Mouse (Mus musculus) adrenal gland, postnatal 4 days (tissue): ENCODE data around the gene Gbp5. TPM values are rescaled to one million over a fixed set of nuclear protein-coding genes. Genes with fewer than 3 reads are reported as not detected.
"Not testable (repeated sequence)": the region's sequence is repeated elsewhere in the genome, so short reads cannot be mapped to it uniquely, and the experiment has no call there.

ENCODE experiments used
- DNase-seq, 2 experiments: peaks; one replicate each; pipeline ENCODE4 v3.0.0; 2021 to 2022; ENCODE audit warnings: low spot score in 2 of 2, mixed read lengths in 2 of 2
- total RNA-seq, 2 experiments: library from RNA; stranded (reverse); gene quantifications; 2 replicates each; pipeline ENCODE4 v1.2.3; 2021

The Gbp5 gene
- total RNA-seq, 2 experiments from 2014 or later = 1.9 to 2.5 TPM

DNA sequence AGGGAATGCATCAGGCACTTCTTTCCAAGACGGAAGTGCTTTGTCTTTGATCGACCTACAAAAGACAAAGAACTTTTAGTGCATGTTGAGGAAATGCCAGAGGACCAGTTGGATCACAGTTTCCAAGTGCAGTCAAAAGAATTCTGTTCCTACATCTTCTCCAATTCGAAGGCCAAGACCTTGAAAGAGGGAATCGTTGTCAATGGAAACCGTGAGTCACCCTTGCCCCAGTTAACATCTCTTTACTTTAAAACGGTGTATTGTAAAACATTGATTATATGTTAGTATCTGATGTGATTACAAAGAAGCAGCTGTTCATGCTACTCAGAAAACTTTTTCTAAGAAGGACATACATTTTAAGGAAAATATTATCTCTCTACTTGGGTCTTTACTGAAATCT is 47.6 kb downstream of the Gbp5 start:
- DNase-seq = no peak

DNA sequence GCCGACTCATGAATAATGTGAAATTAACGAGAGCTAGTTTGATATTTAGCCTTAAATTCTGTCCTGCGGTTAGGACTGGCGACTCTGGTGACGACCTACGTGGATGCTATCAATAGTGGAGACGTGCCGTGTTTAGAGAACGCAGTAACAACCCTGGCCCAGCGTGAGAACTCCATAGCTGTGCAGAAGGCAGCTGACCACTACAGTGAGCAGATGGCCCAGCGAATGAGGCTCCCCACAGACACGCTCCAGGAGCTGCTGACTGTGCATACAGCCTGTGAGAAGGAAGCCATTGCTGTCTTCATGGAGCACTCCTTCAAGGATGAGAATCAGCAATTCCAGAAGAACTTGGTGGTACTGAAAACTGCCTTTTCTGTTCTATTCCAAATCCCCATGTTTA is 49.0 kb downstream of the Gbp5 start:
- DNase-seq = not testable (repeated sequence)

DNA sequence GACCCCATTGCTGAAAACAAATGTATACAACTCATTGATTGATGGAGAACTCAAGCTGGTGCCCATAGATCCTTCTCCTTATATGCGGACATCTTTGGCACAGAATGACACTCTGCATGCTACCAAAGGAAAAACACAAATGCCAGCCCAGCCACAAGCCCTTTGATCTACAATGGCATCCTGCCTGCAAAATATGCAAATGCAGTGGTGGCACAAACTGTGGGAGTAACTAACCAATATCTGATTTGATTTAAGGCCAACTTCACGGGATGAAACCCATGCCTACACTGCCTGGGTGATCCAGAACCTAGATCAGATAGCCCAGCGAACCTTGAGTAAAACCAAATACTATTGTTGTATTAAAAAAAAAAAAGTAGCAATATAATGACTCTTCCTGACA is 52.9 kb downstream of the Gbp5 start:
- DNase-seq = no peak

DNA sequence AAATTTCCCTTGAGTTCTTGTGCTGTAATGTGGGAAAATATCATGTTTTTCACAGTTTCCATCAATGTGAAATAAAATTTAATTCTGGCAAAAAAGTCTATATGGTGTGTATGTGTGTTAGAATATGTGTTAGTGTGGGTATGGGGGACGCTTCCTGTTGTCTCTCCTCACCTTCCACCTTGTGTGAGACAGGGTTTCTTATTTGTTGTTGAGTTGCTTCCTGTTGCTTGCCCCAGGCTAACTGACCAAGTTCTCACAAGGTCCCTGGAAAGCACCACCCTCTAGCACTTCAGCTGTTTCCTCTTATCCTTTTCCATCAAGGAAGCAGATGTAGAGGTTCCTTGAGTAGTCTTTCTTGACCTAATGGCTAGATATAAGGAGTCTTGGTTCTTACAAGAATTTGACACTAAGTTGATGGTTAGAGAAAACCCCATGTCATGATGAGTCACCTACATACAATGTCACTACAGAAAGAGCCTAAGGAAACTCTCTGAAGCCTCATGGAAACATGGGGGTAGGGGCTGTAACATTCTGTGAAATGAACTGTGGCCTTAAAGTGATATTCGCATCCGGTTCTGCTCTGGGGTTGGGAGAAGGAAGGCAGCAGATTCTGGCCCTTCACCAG is 56.4 kb downstream of the Gbp5 start:
- DNase-seq = no peak

DNA sequence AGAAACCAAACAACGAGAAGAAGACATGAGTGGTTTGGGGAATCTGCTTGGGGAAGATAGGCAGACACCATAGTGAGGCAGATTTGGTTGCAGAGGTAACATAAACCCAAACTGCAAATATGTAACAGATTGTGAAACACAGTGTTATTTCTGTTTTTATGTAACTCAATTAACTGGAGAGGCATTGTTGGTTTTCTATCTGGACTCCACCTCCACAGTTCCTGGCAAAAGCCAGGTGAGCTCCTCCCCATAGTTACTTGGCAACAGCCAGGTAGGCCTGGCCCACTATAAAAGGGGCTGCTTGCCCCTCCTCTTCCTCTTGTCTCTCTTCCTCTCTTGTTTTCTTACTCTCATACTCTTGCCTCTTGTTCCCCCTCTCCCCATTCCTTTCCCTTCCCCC is 60.8 kb downstream of the Gbp5 start:
- DNase-seq = no peak

DNA sequence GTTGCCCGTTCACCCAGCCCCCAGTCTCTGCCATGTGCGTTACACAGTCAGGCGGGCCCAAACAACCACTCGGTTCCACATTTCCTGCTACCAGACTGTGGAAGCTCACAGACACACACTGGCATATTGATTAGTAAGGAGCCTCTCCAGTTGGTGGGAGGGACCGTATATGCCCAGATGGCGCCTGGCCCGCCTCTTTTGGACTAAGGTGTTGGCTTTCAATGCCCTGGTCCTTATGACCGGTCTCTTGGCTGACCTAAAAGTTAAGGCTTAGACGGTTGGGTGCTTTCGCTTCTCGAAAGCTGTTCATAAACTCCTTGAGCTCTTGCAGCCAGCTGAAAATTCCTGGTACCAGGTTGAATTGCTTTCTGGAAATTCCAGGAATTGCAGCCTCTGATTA is 61.8 kb downstream of the Gbp5 start:
- no peak for DNase-seq

DNA sequence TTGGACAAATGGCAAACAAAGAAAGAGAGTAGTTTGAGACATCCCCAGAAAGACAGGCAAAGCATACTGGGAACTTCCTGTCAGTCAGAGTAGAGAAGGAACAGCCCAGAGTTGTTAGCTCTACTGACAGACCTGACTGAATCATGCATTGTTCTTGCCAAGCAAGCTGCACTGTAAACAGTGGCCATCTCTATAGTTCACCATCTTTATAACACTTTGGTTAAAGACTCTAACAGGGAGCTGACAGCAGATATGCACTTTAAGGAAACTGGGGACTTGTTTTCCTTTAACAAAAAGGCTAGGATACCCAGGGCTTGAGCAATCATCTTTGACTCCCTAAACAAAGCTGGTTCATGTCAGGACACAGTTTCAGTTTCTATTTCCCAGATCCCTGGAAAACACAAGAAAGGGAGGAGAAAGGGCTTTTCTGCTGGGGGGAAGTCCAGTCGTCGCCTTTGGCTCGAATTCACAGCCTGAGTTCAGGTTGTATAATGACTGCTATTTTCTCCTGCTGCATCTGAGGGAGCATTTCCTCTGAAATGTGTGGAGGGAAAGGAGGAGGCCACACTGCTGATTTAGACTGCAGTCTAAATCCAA is 66.0 kb downstream of the Gbp5 start, which contains the start of gene Gbp3:
Gene Gbp3, plus strand, starts transcription at position 395 of the 597 bp plus-strand sequence.
- no peak for DNase-seq

DNA sequence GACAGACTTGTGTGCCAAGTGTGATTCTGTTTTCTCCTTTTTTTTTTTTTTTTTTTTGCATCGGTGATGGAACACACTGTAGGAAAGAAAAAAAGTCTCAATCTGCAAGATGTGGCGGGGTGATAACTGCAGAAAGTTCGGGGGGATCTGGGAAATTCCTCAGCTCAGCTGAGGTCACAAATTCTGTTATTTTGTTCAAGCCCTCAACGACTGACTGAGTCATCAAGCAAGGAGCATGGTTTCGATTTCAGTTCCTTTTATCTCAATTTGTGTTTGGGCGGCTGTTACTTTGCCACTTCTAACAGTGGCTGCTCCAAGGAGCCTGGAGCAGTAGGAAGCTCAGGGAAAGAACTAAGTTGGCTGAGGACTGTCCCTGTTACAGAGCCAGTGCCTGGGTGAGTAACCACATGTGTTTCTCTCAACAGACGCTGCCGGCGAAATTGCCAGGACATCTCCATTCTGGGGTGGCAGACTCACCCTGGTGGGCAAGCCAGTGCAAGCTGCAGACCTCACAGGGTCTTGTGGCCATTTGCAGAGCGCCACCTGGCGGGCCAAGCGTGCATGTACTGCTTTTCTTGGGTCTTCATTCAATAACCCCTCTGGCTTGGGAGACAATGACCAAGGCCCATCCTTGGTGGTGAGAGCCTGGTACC is 66.6 kb downstream of the Gbp5 start:
- DNase-seq = peak; percentile 63 to 77

DNA sequence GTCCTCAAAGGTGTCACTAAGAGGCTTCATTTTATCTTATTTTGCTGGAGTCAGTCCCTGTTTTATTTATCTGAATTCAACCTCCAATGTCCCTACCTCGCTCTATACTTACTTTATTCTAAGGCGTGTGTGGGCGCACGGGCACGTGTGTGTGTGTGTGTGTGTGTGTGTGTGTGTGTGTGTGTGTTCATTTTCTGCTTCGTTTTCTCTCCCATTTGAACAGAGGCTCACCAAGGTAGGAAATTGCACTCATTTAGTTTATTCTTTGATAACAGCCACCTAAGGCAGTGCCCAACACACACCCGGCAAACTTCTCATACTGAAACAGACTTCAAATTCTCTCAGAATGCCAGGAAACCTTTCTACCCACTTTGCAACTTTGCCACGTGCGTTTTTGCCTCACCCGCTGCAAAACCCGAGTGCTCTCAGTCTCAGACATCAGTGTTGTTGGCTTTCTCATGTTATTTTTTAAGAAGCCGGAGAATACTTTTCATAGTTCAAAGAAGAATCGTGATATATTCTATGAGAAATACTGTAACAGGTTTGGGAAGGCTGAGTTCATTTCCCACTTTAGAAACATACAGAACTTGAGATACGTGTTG is 67.4 kb downstream of the Gbp5 start:
- DNase-seq = no peak

DNA sequence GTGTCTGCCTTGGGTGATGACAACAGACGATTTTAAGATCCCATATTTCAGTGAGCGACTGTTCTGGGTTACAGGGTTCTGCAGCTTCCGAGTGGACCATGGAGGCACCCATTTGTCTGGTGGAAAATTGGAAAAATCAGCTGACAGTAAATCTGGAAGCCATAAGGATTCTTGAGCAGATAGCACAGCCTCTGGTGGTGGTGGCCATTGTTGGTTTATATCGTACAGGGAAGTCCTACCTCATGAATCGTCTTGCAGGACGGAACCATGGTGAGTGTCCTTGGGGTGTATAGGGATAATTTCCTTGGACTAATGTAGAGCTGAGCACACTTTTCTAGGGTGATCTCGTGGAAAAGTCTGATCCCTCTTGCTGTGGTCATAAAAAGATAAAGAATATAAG is 67.9 kb downstream of the Gbp5 start:
- no peak for DNase-seq

DNA sequence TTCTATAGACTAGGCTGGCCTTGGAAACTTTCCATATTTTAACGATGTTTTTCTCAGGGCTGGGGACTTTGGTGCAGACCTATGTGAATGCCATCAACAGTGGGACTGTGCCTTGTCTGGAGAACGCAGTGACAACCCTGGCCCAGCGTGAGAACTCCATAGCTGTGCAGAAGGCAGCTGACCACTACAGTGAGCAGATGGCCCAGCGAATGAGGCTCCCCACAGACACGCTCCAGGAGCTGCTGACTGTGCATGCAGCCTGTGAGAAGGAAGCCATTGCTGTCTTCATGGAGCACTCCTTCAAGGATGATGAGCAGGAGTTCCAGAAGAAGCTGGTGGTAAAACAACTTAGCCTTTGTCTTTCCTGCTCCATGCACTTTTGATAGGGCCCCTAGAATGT is 73.7 kb downstream of the Gbp5 start:
- DNase-seq = not testable (repeated sequence)

DNA sequence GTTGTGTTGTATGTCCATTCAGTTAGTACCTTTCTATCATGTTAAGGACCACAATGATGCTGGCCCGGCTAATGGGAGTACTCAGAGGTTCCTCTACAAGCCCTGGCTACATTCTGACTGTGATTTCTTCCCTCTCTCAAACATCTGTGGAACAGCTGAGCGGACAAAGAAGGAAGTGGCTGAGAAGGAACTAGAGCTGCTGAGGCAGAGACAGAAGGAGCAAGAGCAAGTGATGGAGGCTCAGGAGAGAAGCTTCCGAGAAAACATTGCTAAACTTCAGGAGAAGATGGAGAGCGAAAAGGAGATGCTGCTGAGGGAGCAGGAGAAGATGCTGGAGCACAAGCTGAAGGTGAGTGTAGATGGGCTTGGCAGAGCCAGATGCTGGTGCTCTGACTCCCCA is 77.0 kb downstream of the Gbp5 start:
- DNase-seq = no peak

Other genes starting within 250 kb of the Gbp5 start
- gene Pdlim5, start 98.3 kb upstream of the Gbp5 start, total RNA-seq = 10 to 100 TPM; 53.5 to 57.7 TPM
- gene Gbp7, start 36.4 kb downstream of the Gbp5 start, total RNA-seq = 10 to 100 TPM; 11.0 to 13.1 TPM
- 1 to 10 TPM; 6.7 to 7.8 TPM for gene Gbp3, start 66.0 kb downstream of the Gbp5 start, total RNA-seq
- under 1 TPM; 0.22 to 0.28 TPM for gene Gbp2b, start 100.9 kb downstream of the Gbp5 start, total RNA-seq
- 10 to 100 TPM; 11.5 to 12.4 TPM for gene Gbp2, start 126.6 kb downstream of the Gbp5 start, total RNA-seq
- 10 to 100 TPM; 12.8 to 38.7 TPM for gene Kyat3, start 207.1 kb downstream of the Gbp5 start, total RNA-seq